Mouse (Mus musculus): ENCODE data around the gene Alk. TPM values are rescaled to one million over a fixed set of nuclear protein-coding genes. Genes with fewer than 3 reads are reported as not detected.

Gene Alk
- polyA plus RNA-seq, 1 experiment from 2014 or later = 0.06 TPM

GRCm38 (mm10) chr17:72253411-72253810 is 351.0 kb downstream of the Alk start:
- Histone ChIP-seq H3K27me3 (no peaks in the 10 kb centered on the region), H3K4me2 (no peak overlapping the region), H3K9ac (no peak overlapping the region), H3K27ac (no peak overlapping the region), H3K4me3 (replicated peaks) (no peak overlapping the region), H3K4me1 (replicated peaks) (no peaks in the 10 kb centered on the region), H3K36me3 (no peaks in the 10 kb centered on the region), H3K9me3 (replicated peaks) (0 out of 2 replicates have a peak, but pooled peaks cover 3% of the 10 kb centered on the region)
- ATAC-seq (ENCODE audit: low read depth) (no peak), DNase-seq (no peak)
- 65% methylated on average over 5 of the region's 5 CpGs for WGBS (ENCODE audit: insufficient replicate concordance)

GRCm38 (mm10) chr17:72251554-72251953 is 352.9 kb downstream of the Alk start:
- DNase-seq (no peak), ATAC-seq (ENCODE audit: low read depth) (no peak)
- WGBS (ENCODE audit: insufficient replicate concordance) = 54% methylated on average over 4 of the region's 4 CpGs
- Histone ChIP-seq H3K9ac (no peak overlapping the region), H3K4me2 (no peak overlapping the region), H3K4me3 (replicated peaks) (no peak overlapping the region), H3K4me1 (replicated peaks) (no peaks in the 10 kb centered on the region), H3K36me3 (no peaks in the 10 kb centered on the region), H3K27me3 (no peaks in the 10 kb centered on the region), H3K27ac (no peak overlapping the region), H3K9me3 (replicated peaks) (0 out of 2 replicates have a peak, but pooled peaks cover 3% of the 10 kb centered on the region)

GRCm38 (mm10) chr17:72250482-72251405 is 353.7 kb downstream of the Alk start:
- no peak overlapping the region for H3K27ac ChIP-seq
- DNase-seq = no peak
- H3K4me3 ChIP-seq (replicated peaks) = no peak overlapping the region
- no peak for ATAC-seq (ENCODE audit: low read depth)
- no peak overlapping the region for H3K4me2 ChIP-seq
- H3K9me3 ChIP-seq (replicated peaks) = 0 out of 2 replicates have a peak, but pooled peaks cover 3% of the 10 kb centered on the region
- 58% methylated on average over 7 of the region's 7 CpGs for WGBS (ENCODE audit: insufficient replicate concordance)
- H3K9ac ChIP-seq = no peak overlapping the region
- H3K4me1 ChIP-seq (replicated peaks) = no peaks in the 10 kb centered on the region
- no peaks in the 10 kb centered on the region for H3K27me3 ChIP-seq
- H3K36me3 ChIP-seq = no peaks in the 10 kb centered on the region

- WGBS (ENCODE audit: insufficient replicate concordance) = 36% methylated on average over 4 of the region's 4 CpGs
- DNase-seq (no peak), ATAC-seq (ENCODE audit: low read depth) (no peak)
- no peak overlapping the region for H3K9ac ChIP-seq
- no peak overlapping the region for H3K4me3 ChIP-seq (replicated peaks)
- H3K4me2 ChIP-seq = no peak overlapping the region
- no peaks in the 10 kb centered on the region for H3K4me1 ChIP-seq (replicated peaks)
- H3K27me3 ChIP-seq = no peaks in the 10 kb centered on the region
- no peaks in the 10 kb centered on the region for H3K36me3 ChIP-seq
- 0 out of 2 replicates have a peak, but pooled peaks cover 4% of the 10 kb centered on the region for H3K9me3 ChIP-seq (replicated peaks)
- H3K27ac ChIP-seq = no peak overlapping the region
Observed at GRCm38 (mm10) chr17:72242036-72242435, 362.4 kb downstream of the Alk start.

GRCm38 (mm10) chr17:72237315-72237714 is 367.1 kb downstream of the Alk start:
- WGBS (ENCODE audit: insufficient replicate concordance) = 68% methylated on average over 1 of the region's 1 CpGs
- H3K9ac ChIP-seq = no peak overlapping the region
- DNase-seq = no peak
- H3K4me2 ChIP-seq = no peak overlapping the region
- no peaks in the 10 kb centered on the region for H3K4me1 ChIP-seq (replicated peaks)
- no peaks in the 10 kb centered on the region for H3K36me3 ChIP-seq
- H3K4me3 ChIP-seq (replicated peaks) = no peak overlapping the region
- ATAC-seq (ENCODE audit: low read depth) = no peak
- no peak overlapping the region for H3K27ac ChIP-seq
- no peaks in the 10 kb centered on the region for H3K27me3 ChIP-seq
- 0 out of 2 replicates have a peak, but pooled peaks cover 4% of the 10 kb centered on the region for H3K9me3 ChIP-seq (replicated peaks)

GRCm38 (mm10) chr17:72230891-72231290 is 373.5 kb downstream of the Alk start:
- Histone ChIP-seq H3K4me1 (replicated peaks) (no peaks in the 10 kb centered on the region), H3K27ac (no peak overlapping the region), H3K4me3 (replicated peaks) (no peak overlapping the region), H3K27me3 (no peaks in the 10 kb centered on the region), H3K9ac (no peak overlapping the region), H3K4me2 (no peak overlapping the region), H3K9me3 (replicated peaks) (no peaks in the 10 kb centered on the region), H3K36me3 (no peaks in the 10 kb centered on the region)
- 61% methylated on average over 7 of the region's 7 CpGs for WGBS (ENCODE audit: insufficient replicate concordance)
- DNase-seq (no peak), ATAC-seq (ENCODE audit: low read depth) (no peak)

- ATAC-seq (ENCODE audit: low read depth) = no peak
- WGBS (ENCODE audit: insufficient replicate concordance) = 57% methylated on average over 3 of the region's 3 CpGs
- Histone ChIP-seq H3K4me2 (no peak overlapping the region), H3K4me1 (replicated peaks) (no peaks in the 10 kb centered on the region), H3K27me3 (no peaks in the 10 kb centered on the region), H3K4me3 (replicated peaks) (no peak overlapping the region), H3K27ac (no peak overlapping the region), H3K36me3 (no peaks in the 10 kb centered on the region), H3K9ac (no peak overlapping the region), H3K9me3 (replicated peaks) (0 out of 2 replicates have a peak, but pooled peaks cover 3% of the 10 kb centered on the region)
- no peak for DNase-seq
Observed at GRCm38 (mm10) chr17:72218816-72219215, 385.6 kb downstream of the Alk start.

GRCm38 (mm10) chr17:72197576-72197975 is 406.9 kb downstream of the Alk start:
- H3K4me3 ChIP-seq (replicated peaks) = no peak overlapping the region
- no peak for DNase-seq
- 70% methylated on average over 6 of the region's 6 CpGs for WGBS (ENCODE audit: insufficient replicate concordance)

GRCm38 (mm10) chr17:72194976-72195650 is 409.3 kb downstream of the Alk start:
- Histone ChIP-seq H3K9me3 (replicated peaks) (no peaks in the 10 kb centered on the region), H3K4me1 (replicated peaks) (no peaks in the 10 kb centered on the region), H3K4me3 (replicated peaks) (no peak overlapping the region), H3K27ac (no peak overlapping the region), H3K4me2 (no peak overlapping the region), H3K27me3 (no peaks in the 10 kb centered on the region), H3K36me3 (no peaks in the 10 kb centered on the region), H3K9ac (no peak overlapping the region)
- 40% methylated on average over 12 of the region's 12 CpGs for WGBS (ENCODE audit: insufficient replicate concordance)
- DNase-seq (no peak), ATAC-seq (ENCODE audit: low read depth) (no peak)

More at GRCm38 (mm10) chr17:72197576-72197975, 406.9 kb downstream of the Alk start:
- Histone ChIP-seq H3K9me3 (replicated peaks) (no peaks in the 10 kb centered on the region), H3K36me3 (no peaks in the 10 kb centered on the region), H3K9ac (no peak overlapping the region), H3K27me3 (no peaks in the 10 kb centered on the region), H3K4me1 (replicated peaks) (no peaks in the 10 kb centered on the region), H3K27ac (no peak overlapping the region), H3K4me2 (no peak overlapping the region)
- ATAC-seq (ENCODE audit: low read depth) = no peak

- 66% methylated on average over 8 of the region's 8 CpGs for WGBS (ENCODE audit: insufficient replicate concordance)
- H3K9ac ChIP-seq = no peak overlapping the region
- H3K27me3 ChIP-seq = no peaks in the 10 kb centered on the region
- no peak for DNase-seq
- no peak for ATAC-seq (ENCODE audit: low read depth)
- no peaks in the 10 kb centered on the region for H3K36me3 ChIP-seq
- no peak overlapping the region for H3K4me3 ChIP-seq (replicated peaks)
- H3K9me3 ChIP-seq (replicated peaks) = no peaks in the 10 kb centered on the region
- H3K27ac ChIP-seq = no peak overlapping the region
- H3K4me2 ChIP-seq = no peak overlapping the region
- H3K4me1 ChIP-seq (replicated peaks) = no peaks in the 10 kb centered on the region
Observed at GRCm38 (mm10) chr17:72190536-72190935, 413.9 kb downstream of the Alk start.

- Histone ChIP-seq H3K9me3 (replicated peaks) (no peaks in the 10 kb centered on the region), H3K27me3 (no peaks in the 10 kb centered on the region), H3K4me2 (no peak overlapping the region), H3K4me3 (replicated peaks) (no peak overlapping the region), H3K36me3 (no peaks in the 10 kb centered on the region), H3K4me1 (replicated peaks) (no peaks in the 10 kb centered on the region), H3K9ac (no peak overlapping the region), H3K27ac (no peak overlapping the region)
- ATAC-seq (ENCODE audit: low read depth) (no peak), DNase-seq (no peak)
- WGBS (ENCODE audit: insufficient replicate concordance) = 74% methylated on average over 1 of the region's 1 CpGs
Observed at GRCm38 (mm10) chr17:72187026-72187425, 417.4 kb downstream of the Alk start.

Data from liver, embryonic 13.5 days (tissue).